Mouse (Mus musculus) neural tube, embryonic 14.5 days (tissue): Measurements from ENCODE around the gene Samd8. TPM values are rescaled to one million over a fixed set of nuclear protein-coding genes. Genes with fewer than 3 reads are reported as not detected.

Experiments
- ATAC-seq: fragments of 200-750 bp; cut with Nextera tagmentation; 2 replicates; pipeline ENCODE4 v1.8.0; 2017; ENCODE audit warnings: low read depth, mild to moderate bottlenecking, moderate TSS enrichment, moderate library complexity
- H3K27ac ChIP-seq: fragments of 300-500 bp; sonication (generic); 2 replicates; pipeline ENCODE4 v1.5.1; 2014; ENCODE audit warnings: low read depth, mild to moderate bottlenecking, control low read depth, low read length, moderate library complexity, mixed read lengths
- H3K27me3 ChIP-seq: fragments of 300-500 bp; sonication (generic); 2 replicates; pipeline ENCODE4 v1.6.1; 2014; ENCODE audit warnings: low read length; ENCODE audit not compliant: control insufficient read depth, insufficient read depth
- H3K36me3 ChIP-seq: fragments of 300-500 bp; sonication (generic); 2 replicates; pipeline ENCODE4 v1.6.1; 2014; ENCODE audit warnings: low read length, mixed read lengths; ENCODE audit not compliant: control insufficient read depth, insufficient read depth
- H3K4me1 ChIP-seq: fragments of 300-500 bp; sonication (generic); 2 replicates; pipeline ENCODE4 v1.6.1; 2014; ENCODE audit warnings: low read length; ENCODE audit not compliant: control insufficient read depth, insufficient read depth
- H3K4me2 ChIP-seq: fragments of 300-500 bp; sonication (generic); 2 replicates; pipeline ENCODE4 v1.6.1; 2014; ENCODE audit warnings: mild to moderate bottlenecking, low read depth, low read length, control low read depth
- H3K4me3 ChIP-seq: fragments of 300-500 bp; sonication (generic); 2 replicates; pipeline ENCODE4 v1.5.1; 2014; ENCODE audit warnings: low read depth, low read length, control low read depth, mixed read lengths
- H3K9ac ChIP-seq: fragments of 300-500 bp; sonication (generic); replicated peaks from 2 replicates; pipeline ENCODE4 v1.6.1; 2014; ENCODE audit warnings: low read depth, mild to moderate bottlenecking, control low read depth, low read length, mixed read lengths
- H3K9me3 ChIP-seq: fragments of 300-500 bp; sonication (generic); 2 replicates; pipeline ENCODE4 v1.6.1; 2016; ENCODE audit warnings: low read length; ENCODE audit not compliant: control insufficient read depth
- WGBS: fragments of 180-500 bp; shearing (Covaris S2); extraction: QIAGEN DNeasy Blood & Tissue Kit; methylation state at CpG from one replicate; pipeline ENCODE4 v1.1.7; 2014; 5-methylcytosine and 5-hydroxymethylcytosine counted together
- polyA plus RNA-seq: library from polyadenylated mRNA; unstranded; fragments of >200 nt; fragmentation: Nextera tagmentation; extraction: Ambion mirVana; gene quantifications from 2 replicates; pipeline ENCODE4 v1.2.1, GENCODE M21; 2014

The Samd8 gene
- polyA plus RNA-seq, 1 experiment from 2014 or later, result 26.6 TPM

DNA sequence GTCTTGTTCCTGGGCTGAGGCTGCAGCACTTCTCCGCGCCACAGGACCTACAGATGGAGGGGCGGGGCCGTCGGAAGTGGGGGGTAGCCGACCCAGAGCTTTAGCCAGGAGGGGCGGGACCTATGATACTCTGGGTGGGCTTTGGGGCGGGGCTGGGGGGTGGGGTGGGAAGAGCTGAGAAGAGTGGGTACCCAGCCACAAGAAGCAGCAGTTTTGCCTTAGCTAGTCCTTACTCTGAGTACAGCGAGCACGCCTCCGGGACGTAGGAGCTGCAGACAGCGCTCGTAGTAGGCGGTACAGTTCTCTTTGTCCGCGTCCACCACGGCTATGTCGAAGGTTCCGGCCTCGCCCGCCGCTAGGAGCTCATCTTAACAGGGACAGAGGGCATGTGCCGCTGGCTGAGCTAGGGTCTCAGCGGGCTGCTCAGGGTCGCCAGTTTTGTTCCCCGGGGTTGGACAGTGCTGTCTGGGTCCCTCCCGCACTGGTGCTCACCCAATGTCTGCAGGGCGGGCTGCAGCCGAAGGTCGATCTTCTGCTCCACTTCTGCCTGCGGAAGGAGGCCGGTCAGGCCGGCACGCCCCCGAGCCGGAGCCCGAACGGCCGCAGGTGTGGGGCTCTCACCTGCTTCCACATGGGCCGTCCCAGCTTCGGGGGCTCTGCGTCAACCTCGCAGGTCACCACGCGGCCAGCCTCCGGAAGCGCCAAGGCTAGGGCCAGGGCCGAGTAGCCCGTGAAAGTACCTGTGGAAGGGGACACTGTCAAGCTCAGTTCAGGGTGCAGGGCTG, 97.2 kb downstream of the Samd8 start:
- peak; percentile 33 for ATAC-seq
- peaks cover 18% of the 10 kb centered on the region for H3K4me1 ChIP-seq
- H3K4me2 ChIP-seq, result peak overlapping the region; percentile 80
- H3K27ac ChIP-seq, result peak overlapping the region; percentile 39; the same call in 1 of the 2 replicates
- H3K4me3 ChIP-seq, result peak overlapping the region; percentile 64
- peak overlapping the region; percentile 66 for H3K9ac ChIP-seq
- WGBS, result under 1% methylated on average over 50 of the region's 50 CpGs
- H3K9me3 ChIP-seq, result no peaks in the 10 kb centered on the region
- H3K27me3 ChIP-seq, result no peaks in the 10 kb centered on the region
- H3K36me3 ChIP-seq, result peaks cover 23% of the 10 kb centered on the region

Other genes with a start within 250 kb of the Samd8 start
- 0.17 TPM in 1 of 2 replicates, not detected in the other for gene Dupd1, start 36.0 kb upstream of the Samd8 start, polyA plus RNA-seq
- gene Dusp13, start 650 bp downstream of the Samd8 start, polyA plus RNA-seq, result not detected in 2 replicates
- 319 and 325 TPM in 2 replicates for gene Vdac2, start 74.7 kb downstream of the Samd8 start, polyA plus RNA-seq
- 38.6 and 55.0 TPM in 2 replicates for gene Comtd1, start 98.4 kb downstream of the Samd8 start, polyA plus RNA-seq
- 7.0 TPM in 2 replicates for gene Zfp503, start 239.1 kb downstream of the Samd8 start, polyA plus RNA-seq